Mouse (Mus musculus) embryo, embryonic 9.5 days (tissue): Measurements from ENCODE around the gene Rufy4.
A peak's percentile ranks its signal among the peaks of the same experiment; 100 is the strongest.

ENCODE experiments used
- DNase-seq: peaks from one replicate; pipeline ENCODE4 v3.0.0-alpha.2; 2017; ENCODE audit errors: extremely low spot score

The Rufy4 gene

DNA sequence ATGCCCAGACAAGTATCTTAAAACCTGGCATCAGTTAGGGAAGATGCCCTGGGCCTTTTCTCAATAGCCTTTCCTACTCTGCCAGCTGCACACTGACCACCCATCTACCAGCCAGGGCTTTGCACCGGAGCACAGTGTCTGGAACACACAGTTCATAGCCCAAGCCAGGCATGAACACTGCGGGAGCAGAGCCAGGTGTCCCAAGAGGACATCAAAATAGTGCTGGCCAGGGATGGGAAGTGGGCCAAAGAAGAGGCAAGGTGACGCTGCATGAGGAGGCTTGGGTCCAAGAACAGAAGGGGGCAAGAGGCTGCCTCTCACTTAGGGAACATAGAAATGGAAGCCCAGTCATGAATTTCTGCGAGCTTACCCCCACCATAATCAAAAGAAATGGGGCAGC is 19.7 kb upstream of the Rufy4 start:
- DNase-seq: no peak

DNA sequence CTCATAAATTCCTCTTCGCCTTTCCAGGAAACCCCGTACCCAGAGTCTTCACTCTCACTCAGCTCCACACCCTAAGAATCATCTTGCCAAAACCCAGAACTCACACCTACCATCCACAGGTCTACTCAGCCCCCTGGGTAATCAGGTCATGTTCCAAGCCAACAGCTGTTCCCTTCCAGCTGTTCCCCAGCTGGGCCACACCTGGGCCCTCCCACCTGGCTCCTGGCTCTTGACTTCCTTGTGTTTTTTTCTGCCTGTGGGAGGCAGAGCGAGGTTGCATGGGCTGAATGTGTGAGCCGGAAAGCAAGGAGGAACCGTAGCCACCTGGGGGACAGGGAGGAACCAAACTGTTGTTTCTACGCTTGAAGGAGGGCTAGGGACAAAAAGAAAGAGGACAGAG is 19.1 kb upstream of the Rufy4 start:
- no peak for DNase-seq

DNA sequence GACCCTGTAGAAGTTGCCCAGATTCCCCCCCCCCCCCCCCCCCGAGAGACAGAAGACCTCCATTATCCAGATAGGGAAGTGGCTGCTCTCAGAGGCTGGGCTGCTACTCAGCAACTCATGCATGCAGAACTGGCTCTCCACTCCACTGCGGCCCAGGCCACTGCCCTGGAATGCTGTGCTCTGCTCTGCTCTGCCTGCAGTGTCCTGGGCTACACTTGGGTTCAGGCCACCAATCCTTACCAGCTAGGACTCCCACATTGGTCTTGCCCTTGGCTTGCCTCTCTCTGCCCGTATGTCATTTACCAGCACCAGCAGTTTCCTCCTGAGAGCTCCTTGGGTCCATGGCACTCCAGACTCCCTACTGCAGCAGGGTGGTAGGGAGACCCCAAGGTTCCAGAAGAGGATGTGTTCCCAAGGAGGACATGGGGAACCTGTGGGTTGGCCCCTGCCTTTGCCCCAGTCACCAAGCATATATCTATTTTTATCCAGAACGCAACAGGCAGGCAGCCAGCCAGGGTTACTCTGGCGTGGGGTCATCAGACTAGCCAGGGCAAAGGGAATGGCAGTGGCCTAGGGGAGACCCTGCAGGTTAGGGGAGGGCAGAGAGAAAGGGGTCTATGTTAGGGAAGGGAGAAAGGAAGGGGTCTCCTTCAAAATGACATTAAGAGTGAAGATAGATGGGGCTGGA is 17.3 kb upstream of the Rufy4 start:
- DNase-seq: no peak

DNA sequence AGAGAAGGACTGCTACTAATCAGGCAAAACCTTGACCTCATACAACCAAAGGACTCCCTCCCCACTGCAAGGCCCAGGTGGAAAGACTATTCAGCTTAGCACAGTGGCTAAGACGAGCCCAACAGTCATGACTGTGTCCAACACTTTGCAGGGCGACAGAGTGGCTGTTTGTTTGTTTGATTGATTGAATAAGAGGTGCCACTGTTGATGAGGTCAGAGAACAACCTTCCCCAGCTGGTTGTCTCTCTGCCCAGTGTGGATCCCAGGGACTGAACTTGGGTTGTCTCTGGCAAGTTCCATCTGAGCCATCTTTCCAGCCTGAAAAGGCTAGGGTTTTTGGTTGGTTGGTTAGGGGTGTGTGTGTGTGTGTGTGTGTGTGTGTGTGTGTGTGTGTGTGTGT is 15.7 kb upstream of the Rufy4 start:
- DNase-seq: no peak

DNA sequence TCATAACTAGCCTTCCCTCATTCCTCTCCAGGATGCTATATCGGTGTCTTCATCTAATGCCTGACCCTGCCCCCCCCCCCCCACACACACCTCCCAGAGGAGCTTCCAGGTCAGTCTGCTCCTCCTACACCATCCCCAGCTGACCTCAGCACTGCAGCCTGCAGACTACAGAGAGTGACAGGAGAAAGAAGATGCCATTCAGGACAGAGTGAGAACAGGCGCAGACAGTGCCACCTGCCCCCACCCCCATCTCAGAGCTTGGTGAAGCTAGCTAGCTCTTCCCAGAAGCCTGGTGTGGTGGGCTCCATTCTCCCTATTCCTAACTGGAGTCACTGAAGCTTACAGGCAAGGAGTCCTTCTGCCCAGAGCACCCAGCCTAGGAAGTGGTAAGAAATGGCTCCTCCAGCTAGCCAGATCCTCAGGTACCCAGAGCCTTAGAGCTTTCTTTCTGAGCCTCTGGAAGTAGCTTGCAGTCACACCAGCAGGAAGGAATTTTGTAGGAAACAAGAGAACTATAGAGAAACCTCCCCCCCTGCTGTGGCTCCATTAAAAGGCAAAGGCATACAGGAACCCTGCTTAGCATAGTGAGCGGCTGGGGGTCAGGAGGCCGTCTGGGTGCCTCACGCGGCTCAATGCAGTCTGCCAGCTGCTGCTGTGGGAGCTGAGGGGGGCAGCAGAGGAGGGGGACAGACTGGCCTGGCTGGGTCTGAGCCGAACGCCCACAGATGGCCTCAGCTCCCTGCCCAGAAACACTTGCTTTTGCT is 14.2 kb upstream of the Rufy4 start:
- peak; percentile 71 for DNase-seq

DNA sequence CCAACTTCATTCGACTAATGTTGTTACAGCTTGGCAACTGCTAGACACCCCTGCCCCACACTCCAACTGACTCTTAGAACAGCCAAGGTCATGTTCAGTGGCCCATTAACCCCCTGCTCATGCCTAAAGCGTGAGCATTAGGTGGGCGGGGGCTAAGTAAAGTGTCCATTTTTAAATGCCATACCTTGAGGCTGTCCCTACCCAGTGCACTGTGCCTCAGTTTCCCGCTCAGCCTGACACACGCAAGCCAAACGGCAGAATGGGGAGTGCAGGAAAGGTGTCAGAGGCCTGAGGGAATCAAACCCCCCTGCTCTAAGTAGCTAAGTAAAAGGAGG is 13.7 kb upstream of the Rufy4 start:
- DNase-seq: no peak

DNA sequence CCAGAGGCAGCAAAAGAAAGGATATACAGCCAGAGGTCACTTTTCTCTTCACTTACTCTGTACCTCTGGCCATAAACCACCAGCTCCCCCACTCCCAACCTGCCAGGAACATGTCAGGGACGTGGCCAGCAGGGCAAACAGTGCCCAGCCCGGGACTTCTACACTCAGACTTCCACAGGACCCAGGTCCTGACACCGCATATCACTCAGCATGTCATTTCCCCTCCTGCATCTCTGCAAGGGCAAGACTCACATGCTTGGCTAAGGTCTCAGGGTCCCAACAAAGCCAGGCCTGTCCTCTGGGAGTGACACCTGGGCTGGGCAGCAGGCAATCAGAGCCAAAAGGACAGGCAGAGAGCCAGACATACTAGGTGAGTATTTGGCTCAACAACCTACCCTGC is 12.3 kb upstream of the Rufy4 start:
- no peak for DNase-seq

DNA sequence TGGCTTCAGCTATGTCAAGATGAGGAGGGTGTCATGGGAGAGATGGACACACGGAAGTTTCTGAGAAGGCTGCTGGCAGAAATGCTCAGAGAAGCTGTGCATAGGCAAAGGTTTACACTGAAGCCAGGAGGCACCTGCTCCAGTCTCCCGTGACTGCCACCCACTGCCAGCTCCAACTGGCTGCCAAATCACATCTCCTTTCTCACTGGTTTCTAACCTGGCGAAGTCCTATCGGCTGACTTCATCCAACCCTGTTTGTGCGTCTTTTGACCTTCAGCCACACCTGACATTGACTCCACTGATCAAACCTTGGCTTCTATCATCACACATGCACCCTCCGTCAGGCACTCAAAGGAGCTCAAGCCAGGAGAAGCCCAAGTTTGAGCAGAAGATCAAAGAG is 7.5 kb upstream of the Rufy4 start:
- no peak for DNase-seq

DNA sequence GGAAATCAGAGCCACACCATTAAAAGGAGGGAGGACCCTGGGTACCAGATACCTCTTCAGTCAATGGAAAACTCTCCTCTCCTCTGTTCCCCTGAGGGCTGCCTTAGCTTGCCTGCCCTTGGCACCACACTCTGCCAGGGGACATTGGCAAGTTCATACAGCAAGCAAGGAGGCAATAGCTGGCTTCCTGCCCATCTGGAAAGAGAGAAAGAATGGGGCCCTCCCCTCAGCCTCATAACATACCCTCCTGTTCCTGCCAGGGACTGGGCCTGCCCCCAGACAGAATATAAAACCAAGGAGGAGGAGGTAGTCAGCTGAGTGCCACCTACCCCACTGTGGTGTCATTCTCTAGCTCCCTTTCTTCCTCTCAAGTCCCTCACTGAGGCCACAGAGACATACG is 6.2 kb upstream of the Rufy4 start:
- DNase-seq: no peak

DNA sequence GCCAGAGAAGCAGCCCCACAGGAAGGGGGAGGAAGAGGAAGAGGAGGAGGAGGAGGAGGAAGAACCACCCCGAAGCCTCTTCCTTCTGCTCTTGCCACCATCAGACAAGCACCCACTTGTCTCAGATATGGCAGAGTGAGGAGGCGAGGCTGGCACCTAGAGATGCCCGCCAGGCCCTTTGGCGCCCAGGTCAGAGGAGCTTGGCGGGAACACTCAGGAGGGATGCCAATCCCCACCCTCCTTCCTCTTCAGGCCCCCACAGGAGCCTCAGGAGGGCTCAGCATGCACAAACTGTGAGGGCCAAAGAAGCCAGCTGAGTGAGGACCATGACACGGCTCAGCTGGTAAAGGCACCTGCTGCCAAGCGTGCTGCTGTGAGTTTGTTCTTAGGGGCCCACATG is 4.2 kb upstream of the Rufy4 start:
- DNase-seq: no peak

DNA sequence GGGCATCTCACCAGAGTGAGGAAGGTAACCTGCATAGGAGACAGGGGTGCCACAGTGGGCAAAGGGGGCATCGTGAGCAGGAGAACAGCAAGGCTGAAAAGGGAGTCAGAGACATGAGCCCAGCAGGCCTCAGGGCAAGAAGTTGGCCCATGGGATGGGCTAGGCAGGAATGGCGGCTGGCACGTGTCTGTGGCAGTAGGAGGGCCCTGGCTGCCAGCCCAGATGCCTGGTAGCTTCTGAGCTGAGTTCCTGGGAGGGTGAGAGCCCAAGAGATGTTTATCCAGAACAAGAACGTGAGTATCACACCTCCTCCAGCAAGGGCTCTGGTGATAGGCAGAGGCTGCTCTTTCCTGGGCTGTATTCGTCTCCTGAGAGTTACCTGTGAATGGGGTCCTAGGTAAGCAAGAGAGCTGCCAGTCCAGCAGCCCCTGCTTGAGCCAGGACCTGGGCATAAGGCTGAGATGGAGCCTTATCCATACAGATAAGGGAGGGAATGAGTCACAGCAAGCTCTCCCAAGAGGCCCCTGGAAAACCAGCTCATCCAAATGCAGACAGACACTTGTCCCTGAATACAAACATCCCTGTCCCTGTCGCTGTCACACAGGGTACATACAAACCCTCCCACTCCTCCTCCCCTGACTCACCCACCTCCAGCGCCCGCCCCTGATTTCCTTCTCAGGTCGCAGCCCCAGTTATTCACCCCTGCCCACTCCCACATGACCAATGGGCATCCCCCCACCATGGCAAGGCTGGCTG is 3.3 kb upstream of the Rufy4 start:
- no peak for DNase-seq

DNA sequence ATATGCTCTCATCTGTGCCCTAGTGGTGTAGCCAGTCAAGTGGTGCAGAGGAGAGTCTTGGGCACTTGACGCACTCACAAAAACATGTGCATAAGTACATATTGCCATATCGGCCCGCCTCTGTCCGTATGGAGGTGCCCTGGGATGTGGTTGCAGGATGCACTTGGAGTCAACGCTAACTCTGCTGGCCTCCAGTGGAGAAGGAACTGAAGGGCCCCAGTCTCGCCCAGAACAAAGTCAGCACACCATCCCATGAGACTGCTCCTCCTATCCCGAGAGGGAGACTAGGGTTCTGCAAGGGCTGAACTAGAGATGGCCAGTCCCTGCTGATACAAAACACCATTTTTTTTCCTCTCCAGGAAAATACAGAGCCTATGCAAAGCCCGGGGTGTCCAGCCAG is 2.1 kb upstream of the Rufy4 start:
- DNase-seq: no peak

DNA sequence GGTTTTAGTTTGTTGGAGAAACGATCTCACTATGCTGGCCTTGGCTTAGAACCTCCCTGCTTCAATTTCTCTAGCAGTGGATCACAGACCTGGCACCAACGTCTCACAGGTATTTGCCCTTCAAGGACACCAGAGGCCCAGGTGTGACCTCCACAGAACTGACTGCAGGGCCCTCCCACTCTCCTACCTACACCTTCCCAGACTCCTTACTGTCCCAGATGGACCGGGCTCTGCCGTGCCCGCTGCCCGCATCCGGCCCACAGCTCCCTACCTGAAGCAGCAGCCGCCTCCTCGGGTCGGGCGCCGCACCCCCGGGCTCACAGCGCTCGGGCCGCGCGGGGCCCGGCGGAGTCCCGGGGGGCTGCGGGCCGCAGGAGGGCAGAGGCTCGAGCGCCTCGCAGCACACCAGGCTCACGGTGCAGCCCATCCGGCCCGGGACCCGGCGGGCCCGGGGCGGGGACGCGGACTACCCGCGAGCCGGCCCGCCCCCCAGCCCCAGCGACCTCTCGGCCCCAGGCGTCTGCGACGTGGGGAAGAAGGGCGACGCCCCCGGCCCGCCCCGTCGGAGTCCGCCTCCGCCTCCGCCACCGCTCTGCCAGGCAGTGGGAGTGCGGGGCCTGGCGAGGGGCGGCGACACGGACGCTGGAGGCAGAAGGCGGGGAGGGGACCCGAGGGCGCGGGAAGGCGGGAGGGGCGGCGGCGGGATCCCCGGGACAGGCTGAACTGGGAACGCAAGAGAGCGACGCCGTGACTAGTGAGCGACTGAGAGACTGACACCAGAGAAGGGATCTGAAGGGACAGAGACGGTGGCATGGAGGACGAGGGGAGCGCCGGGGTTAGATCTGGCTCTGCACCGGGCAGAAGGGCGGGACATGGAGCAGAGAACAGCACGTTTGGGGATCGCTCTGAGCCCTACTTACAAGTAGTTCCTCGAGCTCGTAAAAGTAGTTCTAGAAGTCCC is 1.0 kb upstream of the Rufy4 start, which contains the start of gene Tns1:
TSS of gene Tns1 (minus strand) at position 429 of the 961 bp plus-strand sequence.
- DNase-seq: peak; percentile 58

DNA sequence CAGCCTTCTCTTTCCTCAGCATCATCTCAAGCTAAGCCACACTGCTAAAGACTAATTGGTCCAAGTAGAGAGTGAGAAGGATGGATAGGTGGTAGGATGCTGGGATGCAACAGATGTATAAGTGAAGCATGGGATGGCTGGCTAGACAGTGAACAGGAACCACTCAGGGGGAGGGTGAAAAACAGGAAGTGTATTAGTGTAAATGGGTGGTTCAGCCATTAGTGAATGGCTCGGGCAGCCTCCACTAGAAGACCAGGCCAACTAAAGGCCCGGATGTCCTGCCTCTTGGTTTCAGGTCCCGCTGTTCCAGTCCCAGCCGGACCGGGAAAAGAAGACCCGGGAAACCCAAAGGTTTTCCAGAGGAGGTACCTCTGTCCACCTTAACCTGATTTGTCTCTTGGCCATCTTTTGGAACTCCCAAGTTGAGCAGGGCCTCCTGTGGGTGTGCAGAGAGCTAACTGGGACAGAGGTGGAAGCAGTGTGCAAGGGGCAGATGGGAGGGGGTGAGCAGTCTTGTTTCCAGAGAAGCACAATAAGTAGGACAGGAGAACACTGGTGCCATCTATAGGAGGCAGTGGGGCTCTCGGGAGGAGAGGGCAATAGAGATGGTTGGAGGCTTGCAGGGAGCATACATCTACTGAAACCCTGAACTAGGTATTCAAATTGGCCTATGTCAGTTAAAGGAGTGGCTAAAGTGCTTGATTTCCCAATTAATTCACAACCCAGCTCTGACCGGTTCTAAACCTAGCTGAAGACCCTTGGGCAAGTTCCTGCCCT is 5.7 kb downstream of the Rufy4 start:
- no peak for DNase-seq

DNA sequence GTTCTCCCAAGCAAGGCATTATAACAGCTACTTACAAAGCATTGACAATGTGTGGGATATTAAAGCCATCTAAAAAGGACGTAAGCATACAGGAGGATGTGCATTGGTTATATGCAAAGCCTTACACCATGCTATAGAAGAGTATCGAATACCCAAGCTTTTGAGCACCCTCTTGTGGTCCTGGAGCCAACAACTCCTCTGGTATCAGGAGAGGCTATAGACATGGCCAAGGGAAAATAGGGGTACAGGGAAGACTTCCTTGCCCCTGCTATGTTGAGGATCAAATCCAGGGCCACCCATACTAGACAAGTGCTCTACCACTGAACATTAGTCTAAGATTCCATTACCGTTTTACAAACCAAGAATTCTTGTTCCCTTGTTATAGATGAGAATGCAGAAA is 6.7 kb downstream of the Rufy4 start:
- DNase-seq: no peak

DNA sequence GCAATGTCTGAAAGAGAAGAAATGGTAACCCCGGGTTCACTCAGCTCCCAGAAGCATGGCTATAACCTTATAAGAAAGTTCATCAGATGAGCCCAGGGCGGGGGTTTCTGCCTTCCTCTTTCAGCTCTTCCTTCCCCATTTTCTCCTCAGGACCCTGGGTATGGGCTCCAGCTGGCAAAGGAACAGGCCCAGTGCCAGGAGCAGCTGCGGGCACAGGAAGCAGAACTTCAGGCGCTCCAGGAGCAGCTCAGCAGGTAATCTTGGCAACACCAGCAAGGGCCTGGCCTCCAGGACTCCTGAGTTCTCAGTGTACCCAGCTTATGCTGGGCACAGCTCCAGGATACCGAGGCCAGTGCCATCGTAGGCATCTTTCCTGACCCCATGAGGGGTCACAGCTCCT is 8.6 kb downstream of the Rufy4 start:
- no peak for DNase-seq

DNA sequence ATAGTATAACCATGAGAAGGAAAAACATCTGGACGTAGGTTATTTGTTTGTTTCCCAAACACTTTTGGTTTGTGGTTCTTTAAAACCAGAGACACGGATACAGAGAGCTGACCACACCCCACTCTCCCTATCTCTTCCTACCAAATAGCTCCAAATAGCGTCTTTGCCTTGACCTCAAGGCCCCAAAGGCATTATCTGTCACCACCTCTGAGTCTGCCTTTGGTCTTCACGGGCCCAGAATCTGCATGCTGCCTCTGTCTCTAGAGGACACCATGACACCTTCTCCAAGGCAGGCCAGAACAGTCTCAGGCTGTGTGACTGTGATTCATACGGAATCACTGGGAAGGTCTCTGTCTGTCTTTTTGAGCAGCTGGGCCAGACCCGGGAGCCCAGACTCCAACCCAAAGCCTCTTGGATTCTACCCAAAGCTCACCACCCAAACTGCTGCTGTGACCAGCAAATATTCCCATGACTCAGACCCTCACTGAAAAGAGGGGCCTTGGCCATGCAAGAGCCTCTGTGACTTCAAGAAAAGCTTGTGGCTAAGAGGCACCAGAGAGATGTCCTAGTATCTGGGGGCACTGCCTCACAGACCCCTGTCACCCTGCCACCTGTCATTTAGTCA is 10.1 kb downstream of the Rufy4 start:
- DNase-seq: no peak

DNA sequence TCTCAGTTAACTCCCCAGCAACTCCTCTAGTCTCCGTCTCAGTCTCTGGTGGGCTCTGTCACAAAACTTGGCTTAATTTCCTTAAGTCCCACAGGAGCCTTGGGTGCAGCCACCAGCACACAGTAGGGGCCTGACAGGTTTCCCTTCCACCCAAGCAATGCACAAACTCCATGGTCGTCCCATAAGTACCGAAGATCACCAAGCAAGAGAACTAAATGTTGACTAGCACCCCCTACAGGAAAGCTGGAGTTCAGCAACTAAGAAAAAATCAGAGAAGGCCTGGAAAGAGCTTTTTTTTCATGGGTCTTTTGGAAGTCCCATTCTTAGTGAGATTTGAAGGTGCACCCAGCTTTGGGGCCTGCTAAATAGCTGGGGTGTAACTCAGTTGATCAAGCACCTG is 14.1 kb downstream of the Rufy4 start:
- no peak for DNase-seq

DNA sequence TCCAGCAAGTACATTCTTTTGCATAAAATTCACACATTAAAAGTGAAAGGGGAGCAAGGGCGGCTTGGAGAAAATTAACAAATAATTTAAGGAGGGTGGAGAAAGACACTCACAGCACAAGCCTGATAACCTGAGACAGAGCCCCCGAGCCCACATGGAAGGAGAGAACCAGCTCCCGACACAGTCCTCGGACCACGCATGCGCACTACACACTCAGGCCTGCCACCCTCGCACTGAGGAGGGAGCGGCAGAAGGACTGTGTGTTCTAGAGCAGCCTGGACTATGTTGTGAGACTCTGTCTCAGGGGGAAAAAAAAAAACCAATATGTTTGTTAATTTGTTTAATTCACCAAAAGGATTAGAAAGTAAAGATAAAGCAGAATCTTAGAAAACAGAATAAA is 16.4 kb downstream of the Rufy4 start:
- DNase-seq: no peak

DNA sequence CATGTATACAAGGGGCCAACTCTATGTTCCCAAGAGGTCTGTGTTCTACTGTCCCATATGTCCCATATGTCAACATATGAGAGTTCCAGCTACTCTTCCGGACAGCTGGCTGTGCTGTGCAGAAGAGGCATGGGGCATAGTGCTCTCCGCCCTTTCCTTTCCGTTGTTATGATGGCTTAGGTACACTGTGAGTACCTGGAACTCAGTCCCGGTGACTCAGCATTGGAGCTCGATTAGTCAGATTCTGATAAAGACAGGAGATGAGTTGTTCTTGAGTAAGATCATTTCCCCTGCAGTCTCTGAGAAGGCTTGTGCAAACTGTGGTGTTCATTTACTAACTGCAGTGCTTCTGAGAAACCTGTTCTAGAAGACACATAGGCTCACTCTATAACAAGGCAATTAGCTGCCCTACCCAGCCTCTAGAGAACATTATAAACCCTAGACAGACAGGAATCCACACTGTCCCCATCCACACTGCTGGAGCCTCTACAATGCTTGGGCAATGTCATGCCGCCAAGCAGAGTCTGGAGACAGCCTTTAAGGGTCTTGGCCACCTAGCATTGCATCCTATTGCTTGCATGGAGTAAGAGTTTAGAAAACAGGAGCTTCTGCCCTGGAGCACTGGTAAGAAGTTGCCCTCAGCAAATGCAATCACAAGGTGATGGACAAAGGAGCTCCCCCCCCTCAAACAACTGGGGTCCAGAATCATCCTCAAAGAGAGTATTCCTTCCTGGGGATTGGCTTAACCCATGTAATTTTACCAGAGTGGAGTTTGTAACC is 24.0 kb downstream of the Rufy4 start:
- DNase-seq: no peak
